Mouse (Mus musculus): ENCODE measurements around the gene Rbfox1. TPM values are rescaled to one million over a fixed set of nuclear protein-coding genes. Genes with fewer than 3 reads are reported as not detected.

Gene Rbfox1
- polyA plus RNA-seq (2016; fragmentation: Nextera tagmentation; extraction: Ambion mirVana): 0.71 and 0.81 TPM in 2 replicates

DNA sequence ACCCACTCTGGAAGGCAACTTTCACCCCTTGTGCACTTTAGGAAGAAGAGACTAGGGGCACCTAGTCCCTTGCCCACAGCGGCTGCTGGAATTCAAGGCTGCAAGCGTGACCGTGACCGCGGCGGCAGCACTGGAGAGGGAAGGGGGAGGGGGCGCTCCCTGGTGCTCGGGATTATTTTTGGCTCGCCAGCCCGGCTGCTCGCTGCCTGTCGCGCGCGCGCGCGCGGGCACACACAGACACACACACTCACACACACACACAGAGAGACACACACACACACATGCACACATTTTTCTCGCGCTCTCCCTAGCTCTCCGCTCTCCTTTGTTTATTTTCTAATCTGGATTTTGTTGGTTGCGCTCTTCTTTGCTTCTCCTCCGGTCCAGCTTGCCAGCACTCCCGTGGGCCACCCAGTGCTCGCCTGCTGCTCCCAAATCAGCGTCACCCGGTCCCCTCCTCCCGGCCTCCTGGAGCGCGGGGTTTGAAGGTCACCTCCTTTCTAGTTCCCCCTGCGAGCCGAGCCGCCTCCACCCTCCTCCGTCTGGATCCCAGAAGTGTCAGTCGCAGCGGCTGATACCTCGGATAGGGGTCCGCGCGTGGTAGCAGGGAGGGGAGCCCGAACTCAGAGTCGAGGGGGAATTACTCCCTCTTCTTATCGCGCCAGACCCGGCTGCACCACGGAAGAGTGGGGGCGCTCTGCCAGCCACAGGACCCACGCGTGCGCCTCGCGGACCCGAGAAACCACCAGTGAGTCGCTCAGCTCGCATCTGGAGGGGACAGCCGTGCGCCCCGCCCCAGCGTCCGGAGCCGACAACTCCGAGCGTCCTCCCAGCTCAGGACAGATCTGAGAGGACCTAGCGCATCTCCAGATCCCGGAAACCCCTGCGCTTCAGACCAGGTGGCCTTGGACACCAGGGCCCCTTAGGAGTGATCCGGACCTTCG lies at the start of gene Rbfox1:
Rbfox1 (plus strand) TSS at position 610 of the 944 bp plus-strand sequence.
- DNase-seq (ENCODE audit: extremely low spot score, low spot score): peak; percentile 20

GRCm38 (mm10) chr16:5836744-5837143 lies 48.4 kb upstream of the Rbfox1 start:
- Histone ChIP-seq H3K4me1 (no peaks in the 10 kb centered on the region), H3K4me3 (no peak overlapping the region), H3K27me3 (ENCODE audit: poor library complexity, severe bottlenecking) (no peaks in the 10 kb centered on the region), H3K9me3 (no peaks in the 10 kb centered on the region), H3K36me3 (replicated peaks) (no peaks in the 10 kb centered on the region), H3K27ac (no peak overlapping the region)
- DNase-seq (ENCODE audit: extremely low spot score, low spot score): no peak
- 95% methylated on average over 2 of the region's 2 CpGs for WGBS

More for the DNA sequence above, at the start of gene Rbfox1:
- WGBS: 1% methylated on average over 69 of the region's 69 CpGs
- Histone ChIP-seq H3K27me3 (ENCODE audit: poor library complexity, severe bottlenecking) (peaks cover 53% of the 10 kb centered on the region), H3K36me3 (replicated peaks) (no peaks in the 10 kb centered on the region), H3K9me3 (no peaks in the 10 kb centered on the region), H3K27ac (no peak within 1 kb of the TSS), H3K4me1 (peaks cover 12% of the 10 kb centered on the region), H3K4me3 (peak within 1 kb of the TSS; percentile 57)

DNA sequence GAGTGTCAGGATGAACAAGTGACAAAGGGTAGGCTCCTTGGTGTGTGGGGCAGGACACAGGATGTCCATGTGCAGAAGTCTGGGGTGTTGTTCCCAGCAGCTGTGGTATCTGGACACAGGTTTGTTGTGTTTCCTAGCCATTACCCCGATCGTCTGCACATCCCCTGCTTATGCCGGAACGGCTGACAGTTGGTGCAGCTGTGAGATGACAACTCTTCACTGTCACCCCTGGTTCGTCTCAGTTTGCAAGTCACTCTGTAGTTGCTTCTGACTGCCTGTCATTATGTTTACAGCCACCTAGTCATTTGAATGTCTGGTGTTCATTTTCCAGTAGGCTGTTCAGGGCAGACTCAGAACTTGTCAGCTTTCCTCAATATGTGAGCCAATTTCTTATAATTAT lies 44.0 kb upstream of the Rbfox1 start:
- Histone ChIP-seq H3K9me3 (no peaks in the 10 kb centered on the region), H3K27me3 (ENCODE audit: poor library complexity, severe bottlenecking) (no peaks in the 10 kb centered on the region), H3K4me1 (0 out of 2 replicates have a peak, but pooled peaks cover 2% of the 10 kb centered on the region), H3K36me3 (replicated peaks) (no peaks in the 10 kb centered on the region), H3K4me3 (no peak overlapping the region), H3K27ac (no peak overlapping the region)
- 93% methylated on average over 5 of the region's 5 CpGs for WGBS
- DNase-seq (ENCODE audit: extremely low spot score, low spot score): no peak

DNA sequence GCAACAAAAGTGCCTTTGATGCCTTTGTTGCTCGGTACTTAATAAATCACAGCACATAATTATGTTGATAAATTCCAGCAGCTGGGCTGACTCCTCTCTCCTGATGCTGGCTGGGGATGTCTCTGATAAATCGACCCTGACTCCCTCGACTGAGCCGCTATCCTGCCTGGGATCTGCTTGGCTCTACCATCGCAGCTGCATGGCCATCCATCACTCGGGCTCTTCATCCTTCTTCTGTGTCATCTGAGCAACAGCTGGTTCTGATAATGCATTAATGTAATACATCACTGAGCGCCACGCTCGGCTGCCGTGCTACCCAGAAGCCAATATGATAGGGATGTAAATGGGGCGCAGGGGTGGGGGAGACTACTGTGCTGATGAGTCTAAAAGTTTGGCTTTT lies 39.5 kb upstream of the Rbfox1 start:
- WGBS: 78% methylated on average over 11 of the region's 11 CpGs

DNA sequence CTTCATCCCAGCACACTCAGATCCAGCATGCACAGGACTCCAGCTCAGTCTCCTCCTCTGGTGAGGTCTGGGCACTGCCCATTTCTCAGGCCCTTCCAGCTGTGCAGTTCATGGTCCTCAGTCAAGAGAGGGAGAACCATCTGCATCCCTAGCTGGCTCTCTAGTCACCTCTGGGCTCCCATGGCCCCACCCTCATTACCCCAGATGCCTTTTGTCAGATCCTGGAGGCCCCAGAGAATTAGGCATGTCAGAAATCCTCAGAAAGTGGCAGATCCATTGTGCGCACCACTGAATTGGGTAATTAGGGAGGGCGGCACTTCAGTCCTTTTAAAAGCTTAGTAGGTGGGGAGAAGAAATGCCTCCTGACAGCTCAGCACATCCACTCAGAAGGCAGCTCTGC lies 32.1 kb upstream of the Rbfox1 start:
- 27% methylated on average over 2 of the region's 2 CpGs for WGBS

More for the DNA sequence above, 39.5 kb upstream of the Rbfox1 start:
- Histone ChIP-seq H3K36me3 (replicated peaks) (no peaks in the 10 kb centered on the region), H3K27me3 (ENCODE audit: poor library complexity, severe bottlenecking) (no peaks in the 10 kb centered on the region), H3K27ac (no peak overlapping the region), H3K4me1 (peaks cover 18% of the 10 kb centered on the region), H3K4me3 (no peak overlapping the region), H3K9me3 (no peaks in the 10 kb centered on the region)
- DNase-seq (ENCODE audit: extremely low spot score, low spot score): no peak

DNA sequence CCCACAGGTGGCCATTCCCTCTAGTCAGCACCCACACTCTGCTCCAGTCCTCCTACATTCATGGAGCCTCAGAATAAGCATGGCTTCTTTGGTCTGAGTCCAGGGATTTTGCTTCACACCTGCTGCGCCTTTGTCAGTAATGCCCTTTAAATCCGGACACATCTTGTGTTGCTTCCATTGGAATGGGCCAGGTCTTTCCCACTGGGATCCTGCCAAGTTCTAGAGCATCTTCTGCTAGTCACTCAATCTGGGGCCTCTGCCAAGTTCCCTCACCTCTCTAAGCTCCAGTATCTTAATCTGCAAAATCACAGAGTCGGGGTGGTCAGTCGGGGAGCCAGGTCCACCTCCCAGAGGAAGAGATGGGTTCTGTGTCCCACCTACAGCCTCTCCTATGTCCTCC lies 20.8 kb upstream of the Rbfox1 start:
- Histone ChIP-seq H3K4me3 (no peak overlapping the region), H3K9me3 (no peaks in the 10 kb centered on the region), H3K4me1 (no peaks in the 10 kb centered on the region), H3K27ac (no peak overlapping the region), H3K27me3 (ENCODE audit: poor library complexity, severe bottlenecking) (no peaks in the 10 kb centered on the region), H3K36me3 (replicated peaks) (no peaks in the 10 kb centered on the region)
- 91% methylated on average over 4 of the region's 4 CpGs for WGBS
- no peak for DNase-seq (ENCODE audit: extremely low spot score, low spot score)

More for the DNA sequence above, 32.1 kb upstream of the Rbfox1 start:
- H3K4me1 ChIP-seq: peaks cover 29% of the 10 kb centered on the region
- H3K4me3 ChIP-seq: no peak overlapping the region
- H3K27ac ChIP-seq: no peak overlapping the region
- no peaks in the 10 kb centered on the region for H3K27me3 ChIP-seq (ENCODE audit: poor library complexity, severe bottlenecking)
- peak; percentile 23 for DNase-seq (ENCODE audit: extremely low spot score, low spot score)
- H3K36me3 ChIP-seq (replicated peaks): no peaks in the 10 kb centered on the region
- peaks cover 6% of the 10 kb centered on the region; the same call in 1 of the 2 replicates for H3K9me3 ChIP-seq

DNA sequence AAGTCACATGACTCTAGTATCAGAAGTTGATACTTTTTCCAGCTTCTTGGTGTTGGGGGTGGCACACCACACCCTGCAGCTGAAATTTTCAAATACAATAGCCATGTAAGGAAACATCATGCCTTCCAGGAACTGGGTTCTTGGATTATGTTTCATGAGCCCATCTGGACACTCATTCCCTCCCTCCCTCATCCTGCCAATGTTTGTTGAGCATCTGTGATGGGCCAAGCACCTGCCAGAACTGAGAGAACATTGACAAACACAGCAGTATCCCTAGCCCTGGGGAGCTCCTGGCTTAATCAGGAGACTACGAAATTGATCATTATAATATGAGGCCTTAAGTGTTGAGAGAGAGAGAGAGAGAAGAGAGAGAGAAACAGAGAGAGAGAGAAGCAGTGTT lies 18.2 kb upstream of the Rbfox1 start:
- Histone ChIP-seq H3K9me3 (no peaks in the 10 kb centered on the region), H3K4me3 (no peak overlapping the region), H3K4me1 (no peaks in the 10 kb centered on the region), H3K27ac (no peak overlapping the region), H3K36me3 (replicated peaks) (no peaks in the 10 kb centered on the region), H3K27me3 (ENCODE audit: poor library complexity, severe bottlenecking) (no peaks in the 10 kb centered on the region)
- WGBS: 84% methylated on average over 1 of the region's 1 CpGs
- no peak for DNase-seq (ENCODE audit: extremely low spot score, low spot score)

DNA sequence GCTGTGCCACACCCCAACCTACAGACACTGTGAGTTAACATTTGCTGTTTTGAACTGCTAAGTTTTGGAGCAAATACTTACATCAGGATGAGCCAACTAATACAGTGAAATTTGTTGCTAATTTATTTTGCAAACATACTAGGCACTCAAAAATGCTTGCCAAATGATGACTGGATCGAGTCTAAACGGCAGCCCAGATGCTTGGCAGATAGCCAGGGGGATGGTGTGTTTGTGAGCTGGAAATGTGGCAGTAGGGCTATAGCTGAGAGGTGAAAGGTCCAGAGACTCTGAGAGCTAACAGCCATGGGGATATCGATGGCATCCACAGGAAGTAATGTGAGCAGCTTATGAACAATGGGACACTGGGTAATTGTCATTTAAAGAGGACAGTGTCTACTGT lies 14.8 kb upstream of the Rbfox1 start:
- Histone ChIP-seq H3K4me3 (no peak overlapping the region), H3K4me1 (no peaks in the 10 kb centered on the region), H3K27me3 (ENCODE audit: poor library complexity, severe bottlenecking) (no peaks in the 10 kb centered on the region), H3K36me3 (replicated peaks) (no peaks in the 10 kb centered on the region), H3K9me3 (no peaks in the 10 kb centered on the region), H3K27ac (no peak overlapping the region)
- no peak for DNase-seq (ENCODE audit: extremely low spot score, low spot score)
- WGBS: 86% methylated on average over 3 of the region's 3 CpGs

DNA sequence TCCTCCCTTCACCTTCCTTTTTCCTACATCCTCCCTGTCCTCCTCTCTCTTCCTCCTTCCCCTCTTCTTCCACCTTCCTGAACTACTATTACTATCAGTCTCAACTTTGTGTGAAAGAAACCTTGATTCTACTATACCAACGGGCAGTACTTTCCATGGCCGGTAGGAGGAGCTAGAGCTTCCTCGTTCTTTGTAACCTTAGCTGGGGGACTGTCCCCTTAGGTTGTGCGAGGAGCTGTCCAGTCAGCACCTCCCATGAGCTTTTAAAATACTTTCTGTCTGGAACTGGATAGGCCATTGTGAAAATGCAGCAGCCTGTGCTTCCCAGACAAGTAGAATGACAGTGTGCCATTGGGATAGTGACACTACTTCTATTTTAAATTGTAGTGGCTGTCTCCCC lies 3.3 kb upstream of the Rbfox1 start:
- H3K4me3 ChIP-seq: no peak overlapping the region
- WGBS: under 1% methylated on average over 4 of the region's 4 CpGs
- H3K27ac ChIP-seq: no peak overlapping the region
- no peaks in the 10 kb centered on the region for H3K9me3 ChIP-seq
- no peaks in the 10 kb centered on the region for H3K36me3 ChIP-seq (replicated peaks)
- peaks cover 42% of the 10 kb centered on the region for H3K27me3 ChIP-seq (ENCODE audit: poor library complexity, severe bottlenecking)
- peaks cover 12% of the 10 kb centered on the region for H3K4me1 ChIP-seq
- DNase-seq (ENCODE audit: extremely low spot score, low spot score): peak; percentile 71

DNA sequence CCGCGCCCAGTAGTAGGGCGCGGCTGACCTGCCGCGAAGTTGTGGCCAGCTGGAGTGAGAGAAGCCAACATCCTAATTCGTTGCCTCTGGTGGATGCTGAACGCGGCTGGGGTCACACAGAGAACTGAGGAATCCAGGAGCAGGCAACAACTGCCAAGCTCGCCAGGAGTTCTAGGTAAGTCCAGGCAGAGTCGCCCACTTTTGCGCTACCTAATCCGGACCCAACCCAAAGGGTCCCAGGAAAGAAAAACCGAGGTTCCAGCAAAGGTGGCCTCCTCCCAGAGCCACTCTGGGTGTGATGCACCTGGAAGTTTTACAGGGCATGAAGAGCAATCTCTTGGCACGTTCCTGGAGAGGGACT lies 515 bp downstream of the Rbfox1 start:
- Histone ChIP-seq H3K36me3 (replicated peaks) (no peaks in the 10 kb centered on the region), H3K9me3 (no peaks in the 10 kb centered on the region), H3K4me1 (peaks cover 12% of the 10 kb centered on the region), H3K4me3 (peak overlapping the region; percentile 57), H3K27ac (no peak overlapping the region), H3K27me3 (ENCODE audit: poor library complexity, severe bottlenecking) (peaks cover 53% of the 10 kb centered on the region)
- 3% methylated on average over 15 of the region's 15 CpGs for WGBS
- DNase-seq (ENCODE audit: extremely low spot score, low spot score): no peak

- Histone ChIP-seq H3K4me1 (no peaks in the 10 kb centered on the region), H3K36me3 (replicated peaks) (no peaks in the 10 kb centered on the region), H3K27ac (no peak overlapping the region), H3K9me3 (no peaks in the 10 kb centered on the region), H3K4me3 (no peak overlapping the region), H3K27me3 (ENCODE audit: poor library complexity, severe bottlenecking) (no peaks in the 10 kb centered on the region)
- no peak for DNase-seq (ENCODE audit: extremely low spot score, low spot score)
- WGBS: 87% methylated on average over 7 of the region's 7 CpGs
Observed at GRCm38 (mm10) chr16:5895564-5895963, 10.4 kb downstream of the Rbfox1 start.

DNA sequence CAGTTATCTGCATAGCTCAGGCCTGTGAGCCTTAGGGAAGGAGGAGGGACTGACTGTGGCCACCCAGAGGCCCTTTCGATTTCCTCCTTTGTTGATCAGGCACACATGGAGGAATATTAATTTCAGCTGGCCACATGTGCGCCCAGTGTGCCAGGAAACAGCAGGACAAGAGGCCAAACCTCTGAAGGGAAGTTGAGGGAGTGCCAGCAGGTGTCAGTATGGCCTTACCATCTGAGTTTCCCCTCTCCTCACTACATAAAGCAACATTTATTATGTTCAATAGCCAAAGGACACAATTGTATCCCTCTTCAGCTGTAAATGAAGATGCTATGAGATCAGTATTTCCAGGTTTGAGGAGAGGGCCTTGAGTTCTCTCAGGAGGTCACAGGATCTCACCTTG lies 13.2 kb downstream of the Rbfox1 start:
- 49% methylated on average over 2 of the region's 2 CpGs for WGBS
- Histone ChIP-seq H3K4me3 (no peak overlapping the region), H3K27ac (no peak overlapping the region), H3K36me3 (replicated peaks) (no peaks in the 10 kb centered on the region), H3K4me1 (no peaks in the 10 kb centered on the region), H3K27me3 (ENCODE audit: poor library complexity, severe bottlenecking) (no peaks in the 10 kb centered on the region), H3K9me3 (no peaks in the 10 kb centered on the region)
- no peak for DNase-seq (ENCODE audit: extremely low spot score, low spot score)

DNA sequence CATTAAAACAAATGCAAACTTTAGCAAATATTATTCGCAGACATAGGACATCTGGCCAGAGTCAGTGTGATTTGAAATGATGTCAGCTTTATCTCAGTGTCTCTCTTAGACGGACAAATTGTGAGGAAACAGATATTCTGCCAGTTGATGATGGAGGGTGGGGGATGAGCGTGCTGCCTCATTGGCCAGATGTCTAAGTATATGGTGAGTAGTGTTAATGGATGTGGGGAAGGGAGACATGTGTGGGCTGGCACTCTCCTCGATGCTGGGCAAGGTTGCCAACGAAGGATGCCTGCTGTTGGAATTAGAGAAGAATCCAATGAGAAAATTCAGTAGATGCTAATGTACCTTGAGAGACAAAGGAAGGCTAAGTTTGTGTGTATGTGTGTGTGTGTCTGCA lies 25.6 kb downstream of the Rbfox1 start:
- no peaks in the 10 kb centered on the region for H3K9me3 ChIP-seq
- no peak for DNase-seq (ENCODE audit: extremely low spot score, low spot score)
- no peak overlapping the region for H3K4me3 ChIP-seq
- WGBS: 91% methylated on average over 5 of the region's 5 CpGs
- peaks cover 6% of the 10 kb centered on the region for H3K4me1 ChIP-seq
- H3K27me3 ChIP-seq (ENCODE audit: poor library complexity, severe bottlenecking): no peaks in the 10 kb centered on the region
- H3K36me3 ChIP-seq (replicated peaks): no peaks in the 10 kb centered on the region
- H3K27ac ChIP-seq: no peak overlapping the region

Data from forebrain, embryonic 10.5 days (tissue).